Mouse (Mus musculus) embryonic facial prominence, embryonic 14.5 days (tissue): ENCODE measurements around the gene Lin52. TPM values are rescaled to one million over a fixed set of nuclear protein-coding genes. Genes with fewer than 3 reads are reported as not detected.

Source experiments
- ATAC-seq: fragments of 200-750 bp; cut with Nextera tagmentation; 2 replicates; pipeline ENCODE4 v1.8.0; 2017; ENCODE audit warnings: low read depth, moderate number of reproducible peaks, moderate TSS enrichment
- DNase-seq: peaks from one replicate; pipeline ENCODE4 v3.0.0-alpha.2; 2015; ENCODE audit warnings: low spot score
- H3K27ac ChIP-seq: fragments of 300-500 bp; sonication (generic); replicated peaks from 2 replicates; pipeline ENCODE4 v1.5.1; 2014; ENCODE audit warnings: low read depth, mild to moderate bottlenecking, low read length, moderate library complexity
- H3K27me3 ChIP-seq: fragments of 300-500 bp; sonication (generic); replicated peaks from 2 replicates; pipeline ENCODE4 v1.6.1; 2014; ENCODE audit warnings: low read length; ENCODE audit not compliant: control insufficient read depth, insufficient read depth
- H3K36me3 ChIP-seq: fragments of 300-500 bp; sonication (generic); 2 replicates; pipeline ENCODE4 v1.6.1; 2014; ENCODE audit warnings: low read length, mixed read lengths; ENCODE audit not compliant: control insufficient read depth, insufficient read depth
- H3K4me1 ChIP-seq: fragments of 300-500 bp; sonication (generic); 2 replicates; pipeline ENCODE4 v1.6.1; 2014; ENCODE audit warnings: antibody characterized with exemption, low read length; ENCODE audit not compliant: control insufficient read depth, insufficient read depth
- H3K4me2 ChIP-seq: fragments of 300-500 bp; sonication (generic); 2 replicates; pipeline ENCODE4 v1.6.1; 2014; ENCODE audit warnings: low read depth, mild to moderate bottlenecking, low read length, moderate library complexity, mixed read lengths
- H3K4me3 ChIP-seq: fragments of 300-500 bp; sonication (generic); 2 replicates; pipeline ENCODE4 v1.5.1; 2014; ENCODE audit warnings: low read depth, mild to moderate bottlenecking, low read length
- H3K9ac ChIP-seq: fragments of 300-500 bp; sonication (generic); 2 replicates; pipeline ENCODE4 v1.6.1; 2014; ENCODE audit warnings: low read depth, mild to moderate bottlenecking, low read length, moderate library complexity, mixed read lengths
- H3K9me3 ChIP-seq: fragments of 300-500 bp; sonication (generic); 2 replicates; pipeline ENCODE4 v1.6.1; 2016; ENCODE audit warnings: low read length; ENCODE audit not compliant: control insufficient read depth
- WGBS: fragments of 180-500 bp; shearing (Covaris S2); extraction: QIAGEN DNeasy Blood & Tissue Kit; methylation state at CpG from one replicate; pipeline ENCODE4 v1.1.7; 2014; 5-methylcytosine and 5-hydroxymethylcytosine counted together
- polyA plus RNA-seq: library from polyadenylated mRNA; unstranded; fragments of >200 nt; fragmentation: Nextera tagmentation; extraction: Ambion mirVana; gene quantifications from 2 replicates; pipeline ENCODE4 v1.2.1, GENCODE M21; 2014

The Lin52 gene
- polyA plus RNA-seq, 1 experiment from 2014 or later, result 20.2 TPM

DNA sequence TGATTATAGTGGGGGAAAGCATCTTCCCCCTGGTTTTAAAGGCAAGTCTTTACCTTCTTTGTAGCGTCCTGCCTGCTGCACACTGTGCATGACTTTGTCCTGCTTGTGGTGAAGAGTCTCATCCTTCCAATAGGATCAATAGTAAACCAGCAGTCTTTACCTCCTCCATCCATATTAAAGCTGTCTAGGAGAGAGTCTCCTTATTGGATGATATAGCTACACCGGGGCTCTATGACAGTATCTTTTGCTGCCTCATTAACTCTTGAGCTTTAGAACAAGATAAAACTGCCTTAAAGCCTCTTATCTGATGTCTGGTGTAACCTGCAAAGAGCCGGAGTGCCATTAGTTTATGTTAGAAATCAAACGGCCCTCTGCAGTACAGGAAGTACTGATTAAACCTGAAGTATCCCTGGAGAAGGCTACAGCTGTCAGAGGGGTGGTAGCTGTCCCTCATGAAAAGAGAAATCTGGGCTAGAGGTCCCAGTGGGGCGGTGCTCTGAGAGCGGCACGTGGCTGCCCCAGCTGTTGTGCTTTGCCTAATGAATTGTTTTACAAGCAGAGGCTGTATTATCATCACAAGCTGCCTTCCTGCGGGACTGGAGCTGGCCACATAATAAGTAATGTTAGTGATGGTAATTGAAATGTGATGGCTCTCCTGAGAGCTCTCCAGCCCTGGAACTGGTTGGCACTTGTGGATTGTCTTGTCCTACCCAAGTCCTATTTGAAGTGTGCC is 36.3 kb downstream of the Lin52 start:
- H3K4me1 ChIP-seq, result no peaks in the 10 kb centered on the region
- H3K36me3 ChIP-seq, result no peaks in the 10 kb centered on the region
- no peak overlapping the region for H3K9ac ChIP-seq
- ATAC-seq, result peak; percentile 90
- no peak overlapping the region for H3K27ac ChIP-seq
- H3K4me2 ChIP-seq, result no peak overlapping the region
- peak; percentile 84 for DNase-seq
- no peak overlapping the region for H3K4me3 ChIP-seq
- H3K27me3 ChIP-seq, result no peaks in the 10 kb centered on the region
- WGBS, result 46% methylated on average over 8 of the region's 8 CpGs
- no peaks in the 10 kb centered on the region for H3K9me3 ChIP-seq

DNA sequence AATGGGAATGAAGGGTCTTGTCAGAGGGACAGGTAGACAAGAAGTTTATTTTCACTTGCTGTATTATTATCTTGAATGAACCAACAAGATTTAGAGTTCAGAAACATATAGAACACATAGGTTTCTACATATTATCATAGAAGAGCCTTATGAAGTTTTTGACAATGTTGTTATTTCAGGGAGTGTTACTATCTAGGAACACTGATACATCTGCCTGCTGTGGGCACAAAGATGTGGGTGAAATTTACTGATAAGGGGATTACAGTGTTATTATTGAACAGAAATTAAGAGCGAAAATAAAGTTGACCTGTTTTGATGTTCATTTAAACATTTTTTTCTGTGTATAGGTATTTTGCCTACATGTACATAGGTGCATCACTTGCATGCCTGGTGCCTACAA is 45.6 kb downstream of the Lin52 start:
- Histone ChIP-seq H3K27me3 (no peaks in the 10 kb centered on the region), H3K4me3 (no peak overlapping the region), H3K9ac (no peak overlapping the region), H3K4me1 (no peaks in the 10 kb centered on the region), H3K4me2 (no peak overlapping the region), H3K9me3 (no peaks in the 10 kb centered on the region), H3K36me3 (no peaks in the 10 kb centered on the region), H3K27ac (no peak overlapping the region)
- ATAC-seq (no peak), DNase-seq (no peak)
- 88% methylated on average over 1 of the region's 1 CpGs for WGBS

DNA sequence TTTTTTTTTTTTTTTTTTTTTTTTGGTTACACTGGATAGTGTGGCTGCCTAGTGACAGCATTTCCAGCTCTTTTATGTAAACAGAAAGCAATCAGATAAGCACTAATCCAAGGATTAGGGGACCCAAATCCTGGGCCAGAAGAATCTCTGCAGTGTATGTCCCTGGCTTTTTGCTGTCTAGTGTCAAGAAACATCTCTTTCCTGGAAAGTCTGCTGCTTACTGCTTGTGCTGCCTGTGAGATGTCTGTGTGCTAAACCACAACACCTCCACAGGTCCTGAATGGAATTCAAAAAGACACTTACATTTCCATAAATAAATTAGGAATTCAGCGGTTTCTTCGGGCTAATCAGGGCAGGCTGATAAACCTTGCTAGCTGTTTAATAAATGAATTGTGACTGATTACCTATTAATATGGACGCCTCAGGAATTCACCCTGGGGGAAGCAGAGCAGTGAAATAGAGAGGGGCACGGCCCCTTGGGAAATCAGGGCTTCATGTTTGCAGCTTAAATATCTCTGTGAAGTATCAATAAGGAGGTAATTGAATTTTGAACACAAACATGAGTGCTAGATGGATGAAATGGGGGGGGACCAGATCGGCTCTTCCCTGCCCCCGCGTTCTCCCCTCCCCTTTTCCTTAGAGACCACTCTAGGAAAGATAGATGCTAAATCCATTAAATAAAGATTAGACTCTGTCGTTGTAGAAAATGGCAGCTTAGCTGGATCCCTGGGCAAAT is 49.5 kb downstream of the Lin52 start:
- no peak overlapping the region for H3K27ac ChIP-seq
- no peak overlapping the region for H3K4me2 ChIP-seq
- H3K36me3 ChIP-seq, result no peaks in the 10 kb centered on the region
- H3K27me3 ChIP-seq, result no peaks in the 10 kb centered on the region
- H3K9ac ChIP-seq, result no peak overlapping the region
- DNase-seq (no peak), ATAC-seq (no peak)
- no peaks in the 10 kb centered on the region for H3K9me3 ChIP-seq
- 64% methylated on average over 8 of the region's 8 CpGs for WGBS
- H3K4me1 ChIP-seq, result no peaks in the 10 kb centered on the region
- H3K4me3 ChIP-seq, result no peak overlapping the region

DNA sequence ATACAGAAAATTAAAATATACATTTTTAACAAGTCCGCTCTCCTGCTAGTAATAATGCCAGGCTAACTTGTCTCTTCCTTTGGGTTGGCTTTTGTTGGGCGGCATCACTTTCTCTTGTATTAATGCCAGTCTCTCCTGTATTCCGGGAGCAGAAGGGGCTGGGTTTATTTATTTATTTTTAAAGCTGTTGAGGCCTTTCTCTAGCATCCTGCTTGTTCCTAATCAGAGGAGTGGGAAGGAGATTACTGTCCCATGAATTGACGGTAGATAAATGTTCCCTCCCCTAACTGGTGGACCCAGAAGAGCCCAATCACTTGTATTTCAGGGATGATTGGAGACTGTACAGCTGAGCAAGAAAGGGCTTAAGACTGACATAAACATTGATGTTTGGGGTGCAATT is 50.1 kb downstream of the Lin52 start:
- no peak overlapping the region for H3K4me3 ChIP-seq
- no peak for ATAC-seq
- no peaks in the 10 kb centered on the region for H3K36me3 ChIP-seq
- H3K9me3 ChIP-seq, result no peaks in the 10 kb centered on the region
- no peak for DNase-seq
- H3K27ac ChIP-seq, result no peak overlapping the region
- no peaks in the 10 kb centered on the region for H3K27me3 ChIP-seq
- 78% methylated on average over 4 of the region's 4 CpGs for WGBS
- H3K9ac ChIP-seq, result no peak overlapping the region
- no peaks in the 10 kb centered on the region for H3K4me1 ChIP-seq
- H3K4me2 ChIP-seq, result no peak overlapping the region

DNA sequence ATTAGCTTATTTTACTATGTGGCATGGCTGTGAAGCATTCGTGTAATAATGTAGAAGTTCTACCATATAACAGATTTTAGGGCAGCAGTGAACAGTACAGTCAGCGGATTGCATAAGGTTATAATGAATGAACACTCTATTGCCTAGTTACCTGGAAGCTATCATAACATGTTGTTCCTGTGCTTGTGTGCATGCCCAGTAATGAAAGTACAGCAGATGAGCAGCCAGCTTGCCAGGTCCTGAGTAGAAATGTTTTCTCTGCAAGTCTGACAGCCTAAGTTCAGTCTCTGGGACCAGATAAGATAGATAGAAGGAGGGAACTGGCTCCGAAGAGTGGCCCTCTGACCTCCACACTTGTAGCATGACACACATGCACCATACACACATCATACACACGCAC is 55.6 kb downstream of the Lin52 start:
- no peaks in the 10 kb centered on the region for H3K9me3 ChIP-seq
- ATAC-seq (no peak), DNase-seq (no peak)
- no peak overlapping the region for H3K4me2 ChIP-seq
- H3K4me3 ChIP-seq, result no peak overlapping the region
- H3K4me1 ChIP-seq, result no peaks in the 10 kb centered on the region
- H3K36me3 ChIP-seq, result no peaks in the 10 kb centered on the region
- 94% methylated on average over 4 of the region's 4 CpGs for WGBS
- H3K27me3 ChIP-seq, result no peaks in the 10 kb centered on the region
- H3K9ac ChIP-seq, result no peak overlapping the region
- H3K27ac ChIP-seq, result no peak overlapping the region

DNA sequence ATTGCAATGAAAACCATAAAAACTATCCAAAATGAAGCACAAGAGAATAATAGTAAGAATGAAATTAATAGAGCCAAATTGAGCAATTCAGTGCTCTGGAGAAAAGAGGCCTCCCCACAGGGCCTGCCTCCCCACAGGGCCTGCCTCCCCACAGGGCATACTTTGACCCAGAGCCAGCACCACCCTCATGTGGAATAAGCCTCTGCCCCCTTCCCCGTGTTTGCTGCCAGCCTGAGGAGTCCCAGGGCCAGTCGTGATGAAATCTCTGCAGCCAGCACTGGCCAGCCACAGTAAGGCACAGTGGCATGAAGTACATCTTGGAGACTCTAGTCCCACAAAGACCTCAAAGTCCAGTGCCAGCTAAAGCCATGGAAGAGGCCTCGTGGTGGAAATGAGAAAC is 60.8 kb downstream of the Lin52 start:
- ATAC-seq (no peak), DNase-seq (no peak)
- 61% methylated on average over 3 of the region's 3 CpGs for WGBS
- no peaks in the 10 kb centered on the region for H3K4me1 ChIP-seq
- no peak overlapping the region for H3K27ac ChIP-seq
- H3K4me2 ChIP-seq, result no peak overlapping the region
- H3K27me3 ChIP-seq, result no peaks in the 10 kb centered on the region
- no peaks in the 10 kb centered on the region for H3K9me3 ChIP-seq
- no peak overlapping the region for H3K4me3 ChIP-seq
- no peaks in the 10 kb centered on the region for H3K36me3 ChIP-seq
- H3K9ac ChIP-seq, result no peak overlapping the region

- Histone ChIP-seq H3K27me3 (no peaks in the 10 kb centered on the region), H3K4me1 (no peaks in the 10 kb centered on the region), H3K9me3 (no peaks in the 10 kb centered on the region), H3K27ac (no peak overlapping the region), H3K36me3 (no peaks in the 10 kb centered on the region), H3K9ac (no peak overlapping the region), H3K4me3 (no peak overlapping the region), H3K4me2 (no peak overlapping the region)
- ATAC-seq (no peak), DNase-seq (no peak)
- WGBS, result 79% methylated on average over 4 of the region's 4 CpGs
These were observed 64.3 kb downstream of the Lin52 start for GRCm38 (mm10) chr12:84515486-84515885.

GRCm38 (mm10) chr12:84516642-84517041 is 65.4 kb downstream of the Lin52 start:
- H3K9me3 ChIP-seq, result no peaks in the 10 kb centered on the region
- no peak overlapping the region for H3K4me3 ChIP-seq
- DNase-seq, result no peak
- H3K4me1 ChIP-seq, result no peaks in the 10 kb centered on the region
- no peak overlapping the region for H3K4me2 ChIP-seq
- ATAC-seq, result no peak
- H3K9ac ChIP-seq, result no peak overlapping the region
- 97% methylated on average over 1 of the region's 1 CpGs for WGBS
- H3K27me3 ChIP-seq, result no peaks in the 10 kb centered on the region
- H3K36me3 ChIP-seq, result no peaks in the 10 kb centered on the region
- H3K27ac ChIP-seq, result no peak overlapping the region

GRCm38 (mm10) chr12:84518018-84518417 is 66.8 kb downstream of the Lin52 start:
- no peak for DNase-seq
- Histone ChIP-seq H3K9me3 (no peaks in the 10 kb centered on the region), H3K36me3 (no peaks in the 10 kb centered on the region), H3K4me2 (no peak overlapping the region), H3K9ac (no peak overlapping the region), H3K4me3 (no peak overlapping the region), H3K27me3 (no peaks in the 10 kb centered on the region), H3K27ac (no peak overlapping the region), H3K4me1 (no peaks in the 10 kb centered on the region)
- WGBS, result 85% methylated on average over 2 of the region's 2 CpGs
- ATAC-seq, result no peak
